Mouse (Mus musculus) liver, postnatal 0 days (tissue): Measurements from ENCODE around the gene Ntm.

ENCODE experiments used
- CTCF ChIP-seq: sonication (generic); IDR thresholded peaks from 2 replicates; pipeline ENCODE4 v1.5.1; 2016; ENCODE audit warnings: antibody characterized with exemption, low read depth
- EP300 ChIP-seq: IDR thresholded peaks from 2 replicates; pipeline ENCODE4 v1.6.1; 2016; ENCODE audit warnings: antibody characterized with exemption, low read depth, mild to moderate bottlenecking

GRCm38 (mm10) chr9:29694151-29694550, 268.8 kb downstream of the Ntm start:
- TF ChIP-seq CTCF: no peak
- TF ChIP-seq EP300: no peak
